Mouse (Mus musculus): ENCODE measurements at regions not wholly inside any gene's neighbourhood (a gene's known extent, or its start where the extent isn't known, plus 50 kb on each side); places are given as distances from the start of the nearest gene placed in this dataset.

DNA sequence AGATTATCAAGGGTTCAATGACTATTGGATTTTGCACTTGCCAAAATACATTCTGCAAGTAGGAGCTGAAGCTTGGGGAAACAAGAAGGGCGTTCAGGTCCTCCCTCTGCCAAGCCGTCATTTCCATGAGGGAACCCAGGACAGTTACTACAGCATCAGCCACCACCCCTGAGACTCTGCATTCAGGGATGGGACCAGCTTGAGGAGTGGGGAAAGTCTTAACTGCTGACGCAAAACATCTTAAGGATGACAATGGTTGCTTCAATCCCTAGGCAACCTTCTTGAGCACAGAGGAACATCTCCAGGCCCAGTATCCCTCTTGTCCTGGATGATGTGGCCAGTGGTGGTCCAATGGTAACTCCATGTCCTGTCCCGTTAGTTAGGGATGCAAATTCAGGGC lies 137.2 kb upstream of the Noct start:
- no peak for DNase-seq (ENCODE audit: low spot score in 2 of 2)

DNA sequence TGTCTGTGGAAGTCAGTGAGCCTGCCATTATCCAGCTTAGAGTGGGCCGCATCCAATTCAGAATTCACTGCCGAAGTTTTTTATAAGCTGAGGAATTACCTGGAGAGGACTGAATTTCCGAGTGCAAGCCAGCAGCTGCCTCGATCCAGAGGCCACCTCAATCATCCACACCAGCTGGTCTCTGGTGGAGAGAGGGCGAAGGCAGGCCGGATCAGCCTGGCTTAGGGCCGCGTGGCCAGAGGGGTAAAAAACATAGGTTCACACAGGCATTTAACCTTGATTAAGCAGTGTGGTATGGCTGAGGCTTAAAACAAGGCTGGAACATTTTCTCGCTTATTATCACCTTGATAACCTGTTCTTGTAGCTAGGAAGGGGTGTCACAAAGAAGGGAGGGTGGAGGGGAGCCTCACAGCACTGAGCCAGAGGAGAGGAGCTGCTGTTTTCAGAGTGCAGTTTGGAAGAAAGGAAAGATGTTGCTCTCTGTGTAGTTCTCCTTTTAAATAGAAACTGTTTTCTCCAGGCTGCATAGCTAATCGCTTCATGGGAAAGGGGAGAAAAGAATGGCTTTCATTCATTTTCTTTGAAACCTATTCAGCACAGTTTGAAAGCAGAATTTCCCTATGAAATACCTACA lies 135.1 kb upstream of the Noct start:
- no peak for DNase-seq (ENCODE audit: low spot score in 2 of 2)

- no peak for DNase-seq (ENCODE audit: low spot score in 2 of 2)
Measured at GRCm38 (mm10) chr3:51091478-51091877, 132.8 kb upstream of the Noct start.

GRCm38 (mm10) chr3:51092079-51093028 lies 131.9 kb upstream of the Noct start:
- no peak for DNase-seq (ENCODE audit: low spot score in 2 of 2)

GRCm38 (mm10) chr3:51095847-51096447 lies 128.3 kb upstream of the Noct start:
- no peak for DNase-seq (ENCODE audit: low spot score in 2 of 2)

DNA sequence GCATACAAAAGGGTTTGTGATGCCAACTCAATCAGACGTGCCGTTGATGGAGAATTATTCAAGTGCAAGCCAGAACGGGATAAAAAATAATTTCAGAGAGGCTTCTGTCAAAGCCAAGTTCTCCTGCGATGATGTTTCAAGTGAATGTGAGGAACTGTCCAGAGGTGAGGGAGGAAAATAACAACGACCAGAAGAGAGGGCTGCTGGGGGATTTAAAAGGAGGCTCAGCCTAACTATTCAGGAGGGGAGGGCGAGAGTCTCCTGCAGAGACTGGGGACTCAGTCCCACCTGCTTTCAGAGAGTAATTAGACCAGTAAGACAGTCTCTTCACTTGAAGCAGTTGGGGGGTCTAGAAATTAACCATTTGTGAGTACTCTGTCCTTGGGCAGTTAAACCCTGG lies 127.7 kb upstream of the Noct start:
- DNase-seq (ENCODE audit: low spot score in 2 of 2) = no peak

GRCm38 (mm10) chr3:51097362-51097761 lies 126.9 kb upstream of the Noct start:
- no peak for DNase-seq (ENCODE audit: low spot score in 2 of 2)

DNA sequence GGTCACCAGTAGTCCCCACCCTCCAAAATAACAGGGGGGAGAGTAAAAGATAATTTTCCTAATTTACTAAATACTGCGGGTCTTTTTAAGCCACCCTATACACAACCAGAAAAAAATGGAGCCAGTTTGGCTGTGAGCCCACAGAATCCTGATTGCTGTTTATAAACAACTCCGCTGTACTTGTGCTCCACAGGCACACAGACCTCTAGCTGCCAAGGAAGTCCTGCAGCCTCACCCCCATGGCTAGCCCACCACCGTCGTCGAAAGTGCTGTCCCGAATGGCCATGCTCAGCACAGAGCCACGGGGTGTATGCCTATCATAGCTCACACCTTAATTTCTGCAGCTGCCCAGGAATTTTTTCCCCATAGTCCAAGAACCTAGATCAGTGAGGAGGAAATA lies 124.3 kb upstream of the Noct start:
- DNase-seq (ENCODE audit: low spot score in 2 of 2) = no peak

- DNase-seq (ENCODE audit: low spot score in 2 of 2) = no peak
Measured at GRCm38 (mm10) chr3:51108639-51109202, 115.5 kb upstream of the Noct start.

- no peak for DNase-seq (ENCODE audit: low spot score in 2 of 2)
Measured at GRCm38 (mm10) chr3:51111241-51111640, 113.0 kb upstream of the Noct start.

- DNase-seq (ENCODE audit: low spot score in 2 of 2) = no peak
Measured at GRCm38 (mm10) chr3:51112351-51112750, 111.9 kb upstream of the Noct start.

- DNase-seq (ENCODE audit: low spot score in 2 of 2) = no peak
Measured at GRCm38 (mm10) chr3:51115921-51116320, 108.3 kb upstream of the Noct start.

GRCm38 (mm10) chr3:51118706-51119105 lies 105.5 kb upstream of the Noct start:
- DNase-seq (ENCODE audit: low spot score in 2 of 2) = no peak

DNA sequence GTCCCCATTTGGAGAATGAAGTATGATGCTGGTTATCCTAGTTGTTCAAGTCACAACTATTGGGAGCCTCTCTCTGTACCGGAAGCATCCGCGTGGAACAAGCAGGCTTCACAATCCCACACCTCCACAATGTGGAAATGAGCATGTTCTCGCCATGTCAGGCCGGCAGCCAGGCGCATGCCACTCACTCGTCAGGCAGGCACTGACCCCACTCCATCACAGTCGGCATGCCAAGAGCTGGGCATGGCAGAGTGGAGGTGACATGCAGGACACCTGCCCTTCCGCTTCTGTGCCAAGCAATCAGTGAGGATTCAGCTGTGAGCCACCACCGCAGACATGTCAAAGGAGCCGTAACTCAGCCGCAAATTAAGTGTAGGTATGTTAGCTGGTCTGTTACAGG lies 103.7 kb upstream of the Noct start:
- DNase-seq (ENCODE audit: low spot score in 2 of 2) = no peak

- DNase-seq (ENCODE audit: low spot score in 2 of 2) = peak; percentile 4 to 8
Measured at GRCm38 (mm10) chr3:51121703-51122540, 102.3 kb upstream of the Noct start.

DNA sequence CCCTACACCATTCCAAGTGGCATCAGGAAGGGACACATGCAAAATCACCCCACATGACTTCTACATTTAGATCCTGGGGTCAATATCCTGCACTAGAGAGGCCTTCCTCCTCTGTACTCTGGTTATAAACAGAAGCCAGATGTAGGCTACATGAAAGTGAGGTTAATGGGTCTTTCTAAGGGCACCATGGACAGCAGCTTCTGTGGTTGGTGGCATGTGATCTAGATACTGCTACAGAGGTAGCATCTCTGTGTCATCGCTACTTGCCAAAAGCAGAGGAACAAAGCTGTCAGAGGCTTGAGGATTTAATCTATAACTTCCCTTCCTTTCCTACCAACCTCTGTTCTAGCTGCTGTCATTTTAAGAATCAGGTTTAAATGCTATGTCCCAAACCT lies 101.7 kb upstream of the Noct start:
- no peak for DNase-seq (ENCODE audit: low spot score in 2 of 2)

GRCm38 (mm10) chr3:51127875-51128274 lies 96.4 kb upstream of the Noct start:
- DNase-seq (ENCODE audit: low spot score in 2 of 2) = no peak

GRCm38 (mm10) chr3:51128491-51129155 lies 95.6 kb upstream of the Noct start:
- peak; percentile 68 to 69 for DNase-seq (ENCODE audit: low spot score in 2 of 2)

- DNase-seq (ENCODE audit: low spot score in 2 of 2) = no peak
Measured at GRCm38 (mm10) chr3:51130709-51131108, 93.5 kb upstream of the Noct start.

- DNase-seq (ENCODE audit: low spot score in 2 of 2) = no peak
Measured at GRCm38 (mm10) chr3:51131341-51131740, 92.9 kb upstream of the Noct start.

DNA sequence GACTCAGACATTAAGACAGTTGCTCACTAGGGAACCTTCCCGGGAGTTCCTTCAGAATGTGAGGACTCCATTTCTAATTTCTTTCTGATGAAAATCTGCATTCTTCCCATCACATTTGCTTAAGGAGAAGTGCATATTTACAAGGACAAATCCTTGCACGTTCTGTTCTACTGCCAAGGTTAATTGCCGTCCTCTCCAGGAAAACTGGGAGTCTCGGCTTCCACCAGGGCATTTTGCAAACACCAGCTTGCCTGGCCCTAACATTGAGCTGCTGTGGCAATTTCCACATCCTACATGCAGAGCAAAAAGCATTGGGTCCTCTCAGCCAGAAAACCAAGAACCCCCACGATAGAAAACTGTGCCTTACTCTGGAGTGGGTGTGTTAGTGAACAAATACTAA lies 91.5 kb upstream of the Noct start:
- DNase-seq (ENCODE audit: low spot score in 2 of 2) = no peak
